Mouse (Mus musculus) embryo, embryonic 11 days (tissue): Measurements from ENCODE around the gene Adam15.

Experiments
- DNase-seq: peaks from one replicate; pipeline ENCODE4 v3.0.0-alpha.2; 2015

Adam15 gene

GRCm38 (mm10) chr3:89348911-89349868, 606 bp downstream of the Adam15 start:
- no peak for DNase-seq

- no peak for DNase-seq
Observed at GRCm38 (mm10) chr3:89347916-89348315, 1.9 kb downstream of the Adam15 start.

- DNase-seq, result no peak
Observed at GRCm38 (mm10) chr3:89346815-89347540, 2.8 kb downstream of the Adam15 start.

GRCm38 (mm10) chr3:89343279-89343678, 6.5 kb downstream of the Adam15 start:
- no peak for DNase-seq

GRCm38 (mm10) chr3:89341794-89342193, 8.0 kb downstream of the Adam15 start:
- no peak for DNase-seq

GRCm38 (mm10) chr3:89340465-89340864, 9.3 kb downstream of the Adam15 start:
- DNase-seq, result peak; percentile 90

- DNase-seq, result peak; percentile 72
Observed at GRCm38 (mm10) chr3:89339416-89339815, 10.4 kb downstream of the Adam15 start.

- peak; percentile 90 for DNase-seq
Observed at GRCm38 (mm10) chr3:89337721-89338578, 11.8 kb downstream of the Adam15 start, which contains the start of gene Efna4. Gene Efna4 (minus strand): TSS chr3:89338028.

- no peak for DNase-seq
Observed at GRCm38 (mm10) chr3:89337062-89337720, 12.6 kb downstream of the Adam15 start.

- DNase-seq, result no peak
Observed at GRCm38 (mm10) chr3:89336529-89336928, 13.3 kb downstream of the Adam15 start.

GRCm38 (mm10) chr3:89333053-89333452, 16.7 kb downstream of the Adam15 start:
- no peak for DNase-seq

GRCm38 (mm10) chr3:89332476-89332875, 17.3 kb downstream of the Adam15 start:
- no peak for DNase-seq

- DNase-seq, result no peak
Observed at GRCm38 (mm10) chr3:89332013-89332412, 17.8 kb downstream of the Adam15 start.

- no peak for DNase-seq
Observed at GRCm38 (mm10) chr3:89331561-89331960, 18.2 kb downstream of the Adam15 start.

GRCm38 (mm10) chr3:89330948-89331347, 18.8 kb downstream of the Adam15 start:
- peak; percentile 71 for DNase-seq

- DNase-seq, result no peak
Observed at GRCm38 (mm10) chr3:89330346-89330745, 19.4 kb downstream of the Adam15 start.

GRCm38 (mm10) chr3:89328623-89329022, 21.2 kb downstream of the Adam15 start:
- no peak for DNase-seq

- no peak for DNase-seq
Observed at GRCm38 (mm10) chr3:89327371-89327870, 22.4 kb downstream of the Adam15 start.

GRCm38 (mm10) chr3:89325882-89326281, 23.9 kb downstream of the Adam15 start:
- no peak for DNase-seq

GRCm38 (mm10) chr3:89322514-89323165, 27.2 kb downstream of the Adam15 start, which contains the start of gene Efna3:
Gene Efna3 (minus strand): TSS chr3:89322965.
- DNase-seq, result peak; percentile 92

GRCm38 (mm10) chr3:89322131-89322500, 27.7 kb downstream of the Adam15 start:
- no peak for DNase-seq
